Mouse (Mus musculus) heart, postnatal 0 days (tissue): ENCODE measurements around the gene Slc44a4. TPM values are rescaled to one million over a fixed set of nuclear protein-coding genes. Genes with fewer than 3 reads are reported as not detected.
A peak's percentile ranks its signal among the peaks of the same experiment; 100 is the strongest.

Source experiments
- ATAC-seq: fragments of 200-750 bp; cut with Nextera tagmentation; 2 replicates; pipeline ENCODE4 v1.8.0; 2017; ENCODE audit warnings: low read depth, moderate number of reproducible peaks, moderate library complexity; ENCODE audit not compliant: insufficient read depth
- DNase-seq: peaks from one replicate; pipeline ENCODE4 v3.0.0-alpha.2; 2016; ENCODE audit warnings: low spot score
- H3K27ac ChIP-seq: fragments of 300-500 bp; sonication (generic); 2 replicates; pipeline ENCODE4 v1.5.1; 2014; ENCODE audit warnings: low read depth, mild to moderate bottlenecking
- H3K27me3 ChIP-seq: fragments of 300-500 bp; sonication (generic); 2 replicates; pipeline ENCODE4 v1.6.1; 2014; ENCODE audit warnings: low read length, mixed read lengths; ENCODE audit not compliant: control insufficient read depth, insufficient read depth
- H3K36me3 ChIP-seq: fragments of 300-500 bp; sonication (generic); replicated peaks from 2 replicates; pipeline ENCODE4 v1.6.1; 2014; ENCODE audit warnings: low read length, mixed read lengths; ENCODE audit not compliant: control insufficient read depth, insufficient read depth
- H3K4me1 ChIP-seq: fragments of 300-500 bp; sonication (generic); 2 replicates; pipeline ENCODE4 v1.6.1; 2014; ENCODE audit warnings: antibody characterized with exemption; ENCODE audit not compliant: control insufficient read depth, insufficient read depth
- H3K4me2 ChIP-seq: fragments of 300-500 bp; sonication (generic); 2 replicates; pipeline ENCODE4 v1.6.1; 2014; ENCODE audit warnings: low read depth, mild to moderate bottlenecking, low read length, moderate library complexity
- H3K4me3 ChIP-seq: fragments of 300-500 bp; sonication (generic); 2 replicates; pipeline ENCODE4 v1.5.1; 2014; ENCODE audit warnings: low read depth, low read length
- H3K9ac ChIP-seq: fragments of 300-500 bp; sonication (generic); replicated peaks from 2 replicates; pipeline ENCODE4 v1.6.1; 2014; ENCODE audit warnings: low read depth, low read length, mixed read lengths
- H3K9me3 ChIP-seq: fragments of 300-500 bp; sonication (generic); replicated peaks from 2 replicates; pipeline ENCODE4 v1.6.1; 2016; ENCODE audit warnings: low read length; ENCODE audit not compliant: control insufficient read depth
- CTCF ChIP-seq: IDR thresholded peaks from 2 replicates; pipeline ENCODE4 v1.5.1; 2016; ENCODE audit warnings: antibody characterized with exemption, control low read depth, low read depth
- EP300 ChIP-seq: IDR thresholded peaks from 2 replicates; pipeline ENCODE4 v1.6.1; 2016; ENCODE audit warnings: antibody characterized with exemption, low read depth
- WGBS: fragments of 180-500 bp; shearing (Covaris S2); extraction: QIAGEN DNeasy Blood & Tissue Kit; methylation state at CpG from one replicate; pipeline ENCODE4 v1.1.7; 2014; 5-methylcytosine and 5-hydroxymethylcytosine counted together
- polyA plus RNA-seq: library from polyadenylated mRNA; unstranded; fragments of >200 nt; fragmentation: Nextera tagmentation; extraction: Ambion mirVana; gene quantifications from 2 replicates; pipeline ENCODE4 v1.2.1, GENCODE M21; 2015
- total RNA-seq: library from RNA; depleted of rRNA; stranded (reverse); fragments of >200 nt; gene quantifications from 2 replicates; pipeline ENCODE4 v1.2.3, GENCODE M21; 2014; ENCODE audit warnings: low replicate concordance

Slc44a4 gene
- total and polyA plus RNA-seq, 2 experiments from 2014 or later = not detected

- H3K9ac ChIP-seq = no peak overlapping the region
- H3K9me3 ChIP-seq = no peaks in the 10 kb centered on the region
- no peak for TF ChIP-seq EP300
- no peak for TF ChIP-seq CTCF
- H3K4me3 ChIP-seq = no peak overlapping the region
- no peaks in the 10 kb centered on the region for H3K27me3 ChIP-seq
- no peak for ATAC-seq
- 0 out of 2 replicates have a peak overlapping the region, but pooled peaks have one; percentile 80 for H3K27ac ChIP-seq
- no peaks in the 10 kb centered on the region for H3K36me3 ChIP-seq
- H3K4me2 ChIP-seq = no peak overlapping the region
- WGBS = 91% methylated on average over 15 of the region's 15 CpGs
- DNase-seq = no peak
- peaks cover 21% of the 10 kb centered on the region for H3K4me1 ChIP-seq
Observed at GRCm38 (mm10) chr17:34895724-34896123, 18.5 kb upstream of the Slc44a4 start.

DNA sequence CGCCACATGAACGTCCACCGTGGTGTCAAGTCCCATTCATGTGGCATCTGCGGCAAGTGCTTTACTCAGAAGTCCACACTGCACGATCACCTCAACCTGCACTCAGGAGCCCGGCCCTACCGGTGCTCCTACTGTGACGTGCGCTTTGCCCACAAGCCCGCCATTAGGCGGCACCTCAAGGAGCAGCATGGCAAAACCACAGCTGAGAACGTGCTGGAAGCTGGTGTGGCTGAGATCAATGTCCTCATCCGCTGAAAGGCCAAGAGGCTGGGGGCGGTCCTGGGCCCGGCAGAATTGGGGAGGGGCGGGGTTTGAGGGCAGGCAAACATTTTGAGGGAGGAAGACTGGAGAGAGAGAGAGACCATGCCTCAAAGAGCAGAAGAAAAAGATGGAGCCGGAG lies 17.9 kb upstream of the Slc44a4 start:
- DNase-seq = no peak
- Histone ChIP-seq H3K9ac (no peak overlapping the region), H3K36me3 (peaks cover 4% of the 10 kb centered on the region; the same call in 1 of the 2 replicates), H3K4me3 (no peak overlapping the region), H3K4me2 (no peak overlapping the region), H3K9me3 (no peaks in the 10 kb centered on the region), H3K4me1 (peaks cover 21% of the 10 kb centered on the region), H3K27ac (no peak overlapping the region), H3K27me3 (no peaks in the 10 kb centered on the region)
- 82% methylated on average over 17 of the region's 17 CpGs for WGBS
- TF ChIP-seq CTCF (no peak), EP300 (no peak)
- ATAC-seq = no peak

DNA sequence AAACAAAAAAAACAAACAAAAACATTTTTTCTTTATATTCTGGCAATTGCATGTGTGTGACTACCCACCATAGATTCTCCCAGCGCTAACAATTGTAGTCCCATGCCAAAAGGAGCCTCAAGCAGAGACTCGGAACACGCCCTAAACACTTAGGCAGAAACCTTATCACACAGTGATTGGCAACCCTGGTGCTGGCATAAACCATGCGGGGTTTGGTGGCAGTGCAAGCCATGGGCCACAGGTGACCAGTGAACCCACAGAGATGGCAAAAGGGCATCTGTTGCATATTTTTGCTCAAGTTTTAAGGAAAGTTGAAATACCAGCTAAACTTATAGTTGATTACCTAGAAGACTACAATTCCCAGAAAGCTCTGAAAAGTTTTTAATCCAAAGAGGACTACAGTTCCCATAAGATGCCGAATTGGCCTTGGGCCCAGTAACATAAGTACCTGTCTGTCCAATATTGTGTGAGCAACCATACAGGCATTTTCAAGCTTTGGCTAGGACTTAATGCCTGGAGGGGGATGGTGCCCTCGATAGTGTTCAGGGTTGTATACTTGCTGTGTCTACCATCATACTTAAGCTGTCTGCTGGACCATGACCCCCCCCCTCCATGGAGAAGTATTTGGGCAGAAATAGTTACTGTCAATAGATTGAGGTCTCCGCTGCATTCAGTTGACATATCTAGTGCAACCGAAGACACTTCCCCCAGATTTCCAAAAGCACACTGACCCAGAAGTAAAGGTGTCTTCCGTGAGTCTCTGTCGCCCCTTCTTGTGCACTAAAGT lies 16.7 kb upstream of the Slc44a4 start:
- no peaks in the 10 kb centered on the region for H3K27me3 ChIP-seq
- DNase-seq (peak; percentile 72), ATAC-seq (no peak)
- H3K36me3 ChIP-seq = peaks cover 12% of the 10 kb centered on the region
- peaks cover 21% of the 10 kb centered on the region for H3K4me1 ChIP-seq
- peak overlapping the region; percentile 97 for H3K4me3 ChIP-seq
- peak overlapping the region; percentile 97 for H3K27ac ChIP-seq
- no peaks in the 10 kb centered on the region for H3K9me3 ChIP-seq
- TF ChIP-seq CTCF (no peak), EP300 (no peak)
- peak overlapping the region; percentile 93 for H3K9ac ChIP-seq
- peak overlapping the region; percentile 81 for H3K4me2 ChIP-seq
- 10% methylated on average over 10 of the region's 10 CpGs for WGBS

- Histone ChIP-seq H3K4me3 (peak within 1 kb of the TSS; percentile 97), H3K9me3 (no peaks in the 10 kb centered on the region), H3K4me1 (peaks cover 21% of the 10 kb centered on the region), H3K4me2 (peak within 1 kb of the TSS; percentile 81), H3K36me3 (peaks cover 18% of the 10 kb centered on the region), H3K27ac (peak within 1 kb of the TSS; percentile 97), H3K27me3 (no peaks in the 10 kb centered on the region), H3K9ac (peak within 1 kb of the TSS; percentile 93)
- TF ChIP-seq EP300 = no peak
- TF ChIP-seq CTCF = no peak
- 0% methylated on average over 18 of the region's 44 CpGs for WGBS
- DNase-seq (peak; percentile 75), ATAC-seq (peak; percentile 39)
Observed at GRCm38 (mm10) chr17:34898160-34898586, 16.1 kb upstream of the Slc44a4 start, which contains the start of the genes C2 and Ehmt2. TSS of gene C2 (minus strand) at chr17:34898265. TSS of gene Ehmt2 (plus strand) at chr17:34898469.

DNA sequence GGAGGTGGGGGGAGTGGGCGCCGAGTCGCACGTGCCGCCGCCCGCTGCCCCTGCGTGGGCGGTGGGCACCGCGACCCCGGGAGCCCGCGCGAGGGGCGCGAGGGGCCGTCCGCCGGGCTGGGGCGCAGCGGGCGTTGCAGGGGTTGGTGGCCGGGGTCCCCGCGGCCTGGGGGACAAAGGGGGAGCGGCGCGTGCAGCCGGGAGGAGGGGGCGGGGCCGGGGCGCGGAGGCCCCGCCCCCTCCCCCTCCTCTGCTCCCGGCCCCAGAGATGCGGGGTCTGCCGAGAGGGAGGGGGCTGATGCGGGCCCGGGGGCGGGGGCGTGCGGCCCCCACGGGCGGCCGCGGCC lies 15.6 kb upstream of the Slc44a4 start:
- H3K27me3 ChIP-seq = no peaks in the 10 kb centered on the region
- ATAC-seq = no peak

More for the DNA sequence above, 15.6 kb upstream of the Slc44a4 start:
- H3K4me3 ChIP-seq = peak overlapping the region; percentile 97
- H3K4me2 ChIP-seq = peak overlapping the region; percentile 81
- H3K36me3 ChIP-seq = peaks cover 23% of the 10 kb centered on the region
- TF ChIP-seq EP300 = no peak
- TF ChIP-seq CTCF = no peak
- H3K27ac ChIP-seq = peak overlapping the region; percentile 97
- peaks cover 19% of the 10 kb centered on the region for H3K4me1 ChIP-seq
- no peak for DNase-seq
- H3K9me3 ChIP-seq = no peaks in the 10 kb centered on the region
- 4% methylated on average over 4 of the region's 47 CpGs for WGBS
- peak overlapping the region; percentile 93 for H3K9ac ChIP-seq
